In genomic region chr11:70652029-70652883, GRCm38 (mm10) we compare ENCODE assay signal across 8 mouse cellular contexts. TPM values are rescaled to one million over a fixed set of nuclear protein-coding genes. Genes with fewer than 3 reads are reported as not detected.
DNase-seq lines count a peak whose midpoint lies in the region; ATAC-seq and TF ChIP-seq lines count a peak whose summit lies in the region.

No protein-coding gene starts in this region.

- H3K4me1 ChIP-seq in kidney, embryonic 15.5 days = peaks cover 73% of the 10 kb centered on the region
- H3K4me1 ChIP-seq in forebrain, embryonic 15.5 days = peaks cover 62% of the 10 kb centered on the region
- peaks cover 76% of the 10 kb centered on the region for H3K4me1 ChIP-seq in liver, embryonic 12.5 days
- peaks cover 40% of the 10 kb centered on the region for H3K4me1 ChIP-seq in thymus, adult 2 months (replicated peaks; ENCODE audit: control insufficient read depth, insufficient read depth, low read length)

- peaks cover 51% of the 10 kb centered on the region for H3K36me3 ChIP-seq in kidney, embryonic 15.5 days
- H3K36me3 ChIP-seq in forebrain, embryonic 15.5 days = peaks cover 37% of the 10 kb centered on the region
- H3K36me3 ChIP-seq in liver, embryonic 12.5 days = peaks cover 47% of the 10 kb centered on the region
- H3K36me3 ChIP-seq in thymus, adult 2 months (ENCODE audit: control insufficient read depth, insufficient read depth, low read length) = peaks cover 44% of the 10 kb centered on the region

- H3K27ac ChIP-seq in kidney, embryonic 15.5 days = peak overlapping the region; percentile 99
- no peak overlapping the region for H3K27ac ChIP-seq in forebrain, embryonic 15.5 days (replicated peaks)
- peak overlapping the region; percentile 99 for H3K27ac ChIP-seq in liver, embryonic 12.5 days
- H3K27ac ChIP-seq in thymus, adult 2 months (ENCODE audit: control insufficient read depth, insufficient read depth, low read length) = peak overlapping the region; percentile 99

- peak overlapping the region; percentile 100 for H3K4me3 ChIP-seq in kidney, embryonic 15.5 days (replicated peaks)
- H3K4me3 ChIP-seq in forebrain, embryonic 15.5 days = peak overlapping the region; percentile 99
- peak overlapping the region; percentile 99 for H3K4me3 ChIP-seq in liver, embryonic 12.5 days
- H3K4me3 ChIP-seq in thymus, adult 2 months (ENCODE audit: control insufficient read depth, insufficient read depth, low read length) = peak overlapping the region; percentile 100

- H3K27me3 ChIP-seq in kidney, embryonic 15.5 days = no peaks in the 10 kb centered on the region
- H3K27me3 ChIP-seq in forebrain, embryonic 15.5 days = no peaks in the 10 kb centered on the region
- H3K27me3 ChIP-seq in liver, embryonic 12.5 days (replicated peaks) = 0 out of 2 replicates have a peak, but pooled peaks cover 9% of the 10 kb centered on the region
- H3K27me3 ChIP-seq in thymus, adult 2 months (ENCODE audit: control insufficient read depth, insufficient read depth, low read length) = no peaks in the 10 kb centered on the region

- H3K9me3 ChIP-seq in kidney, embryonic 15.5 days (replicated peaks) = no peaks in the 10 kb centered on the region
- H3K9me3 ChIP-seq in forebrain, embryonic 15.5 days = no peaks in the 10 kb centered on the region
- H3K9me3 ChIP-seq in liver, embryonic 12.5 days (replicated peaks) = no peaks in the 10 kb centered on the region

- TF ChIP-seq POLR2A in thymus, adult 2 months (IDR thresholded peaks at IDR 0.05; ENCODE audit: control insufficient read depth, extremely low read depth, insufficient read depth, low read length, poor library complexity) = no peak

- ATAC-seq in kidney, embryonic 15.5 days (replicated peaks; ENCODE audit: low FRiP score) = no peak
- ATAC-seq in forebrain, embryonic 15.5 days (replicated peaks) = no peak
- ATAC-seq in liver, embryonic 12.5 days = no peak

- no peak for DNase-seq in kidney, adult 8-10 months
- peak; percentile 55 for DNase-seq in NIH3T3 (ENCODE audit: low read depth)
- peak; percentile 65 for DNase-seq in thymus, adult 2 months
- no peak for DNase-seq in layer of hippocampus, adult 9-10 months (ENCODE audit: low spot score)
- DNase-seq in left cerebral cortex, adult 8-10 months (ENCODE audit: low spot score in 2 of 2) = no peak

- peak overlapping the region; percentile 95 for H3K4me2 ChIP-seq in kidney, embryonic 15.5 days
- peak overlapping the region; percentile 72 for H3K4me2 ChIP-seq in forebrain, embryonic 15.5 days (replicated peaks)
- peak overlapping the region; percentile 93 for H3K4me2 ChIP-seq in liver, embryonic 12.5 days

- 47% methylated on average over 12 of the region's 12 CpGs for WGBS in kidney, embryonic 15.5 days
- WGBS in forebrain, embryonic 15.5 days = 72% methylated on average over 12 of the region's 12 CpGs
- 41% methylated on average over 12 of the region's 12 CpGs for WGBS in liver, embryonic 12.5 days (ENCODE audit: insufficient replicate concordance)
- WGBS in thymus, adult 2 months = 24% methylated on average over 12 of the region's 12 CpGs

- peak overlapping the region; percentile 99 for H3K9ac ChIP-seq in kidney, embryonic 15.5 days
- peak overlapping the region; percentile 97; the same call in 1 of the 2 replicates for H3K9ac ChIP-seq in forebrain, embryonic 15.5 days (replicated peaks)
- peak overlapping the region; percentile 99 for H3K9ac ChIP-seq in liver, embryonic 12.5 days

- TF ChIP-seq CTCF in thymus, adult 2 months (IDR thresholded peaks at IDR 0.05; ENCODE audit: borderline replicate concordance, control insufficient read depth, extremely low read depth, insufficient read depth, low read length, poor library complexity) = no peak

RNA-seq across cellular contexts. Expression of gene Pfn1, which starts 2.2 kb away (rescaled TPM):
- polyA plus RNA-seq in kidney, embryonic 15.5 days (2015; fragmentation: Nextera tagmentation; extraction: Ambion mirVana) = 1,914 and 2,031 TPM in 2 replicates
- polyA plus RNA-seq in forebrain, embryonic 15.5 days (2015; fragmentation: Nextera tagmentation; extraction: Ambion mirVana) = 683 and 724 TPM in 2 replicates
- polyA plus RNA-seq in liver, embryonic 12.5 days (2016; fragmentation: Nextera tagmentation; extraction: Ambion mirVana) = 1,519 and 1,532 TPM in 2 replicates
- polyA plus RNA-seq in thymus, adult 2 months (2012; rRNA removed) = 3,213 and 4,498 TPM in 2 replicates
- 100 to 1,000 TPM; 203 to 237 (median 220) TPM for total RNA-seq in left cerebral cortex, adult 8-10 months (2022)

RNA-seq across cellular contexts. Expression of gene Eno3, which starts 4.7 kb away (rescaled TPM):
- 30.3 and 38.5 TPM in 2 replicates for polyA plus RNA-seq in kidney, embryonic 15.5 days (2015; fragmentation: Nextera tagmentation; extraction: Ambion mirVana)
- polyA plus RNA-seq in forebrain, embryonic 15.5 days (2015; fragmentation: Nextera tagmentation; extraction: Ambion mirVana) = 6.3 and 8.4 TPM in 2 replicates
- 6.7 and 7.6 TPM in 2 replicates for polyA plus RNA-seq in liver, embryonic 12.5 days (2016; fragmentation: Nextera tagmentation; extraction: Ambion mirVana)
- 25.3 and 75.8 TPM in 2 replicates for polyA plus RNA-seq in thymus, adult 2 months (2012; rRNA removed)
- 10 to 100 TPM; 10.5 to 14.1 (median 12.5) TPM for total RNA-seq in left cerebral cortex, adult 8-10 months (2022)

RNA-seq across cellular contexts. Expression of gene Slc25a11, which starts 5.0 kb away (rescaled TPM):
- 178 and 186 TPM in 2 replicates for polyA plus RNA-seq in kidney, embryonic 15.5 days (2015; fragmentation: Nextera tagmentation; extraction: Ambion mirVana)
- 167 and 168 TPM in 2 replicates for polyA plus RNA-seq in forebrain, embryonic 15.5 days (2015; fragmentation: Nextera tagmentation; extraction: Ambion mirVana)
- 77.3 and 83.3 TPM in 2 replicates for polyA plus RNA-seq in liver, embryonic 12.5 days (2016; fragmentation: Nextera tagmentation; extraction: Ambion mirVana)
- polyA plus RNA-seq in thymus, adult 2 months (2012; rRNA removed) = 132 and 162 TPM in 2 replicates
- 100 to 1,000 TPM; 124 to 140 (median 132) TPM for total RNA-seq in left cerebral cortex, adult 8-10 months (2022)

RNA-seq across cellular contexts. Expression of gene Rnf167, which starts 5.2 kb away (rescaled TPM):
- 115 and 122 TPM in 2 replicates for polyA plus RNA-seq in kidney, embryonic 15.5 days (2015; fragmentation: Nextera tagmentation; extraction: Ambion mirVana)
- 126 and 130 TPM in 2 replicates for polyA plus RNA-seq in forebrain, embryonic 15.5 days (2015; fragmentation: Nextera tagmentation; extraction: Ambion mirVana)
- 73.6 and 86.1 TPM in 2 replicates for polyA plus RNA-seq in liver, embryonic 12.5 days (2016; fragmentation: Nextera tagmentation; extraction: Ambion mirVana)
- polyA plus RNA-seq in thymus, adult 2 months (2012; rRNA removed) = 285 and 346 TPM in 2 replicates
- total RNA-seq in left cerebral cortex, adult 8-10 months (2022) = 10 to 100 TPM; 87.8 to 96.5 (median 89.7) TPM

RNA-seq across cellular contexts. Expression of gene Gp1ba, which starts 13.3 kb away (rescaled TPM):
- 0.19 and 0.30 TPM in 2 replicates for polyA plus RNA-seq in kidney, embryonic 15.5 days (2015; fragmentation: Nextera tagmentation; extraction: Ambion mirVana)
- 0.08 and 0.24 TPM in 2 replicates for polyA plus RNA-seq in forebrain, embryonic 15.5 days (2015; fragmentation: Nextera tagmentation; extraction: Ambion mirVana)
- polyA plus RNA-seq in liver, embryonic 12.5 days (2016; fragmentation: Nextera tagmentation; extraction: Ambion mirVana) = 5.5 and 5.6 TPM in 2 replicates
- 0.04 TPM in 2 replicates for polyA plus RNA-seq in thymus, adult 2 months (2012; rRNA removed)
- not detected for total RNA-seq in left cerebral cortex, adult 8-10 months (2022)

Comparison
In these comparisons a context has a peak if more than half of its experiments do, and no peak if none do; other contexts are left out.
1. DNase-seq: peak in NIH3T3 (single experiment) and thymus, adult 2 months (single experiment); none in kidney, adult 8-10 months (0 of 2), layer of hippocampus, adult 9-10 months (single experiment) and left cerebral cortex, adult 8-10 months (0 of 2).
2. Peak in every context shown above with its lines, with median percentiles within 50 percentile points of each other: H3K4me2 ChIP-seq, H3K4me3 ChIP-seq and H3K9ac ChIP-seq.